Comparison of ENCODE assay signal across 8 mouse cellular contexts in genomic region chr1:90225603-90226254, GRCm38 (mm10). TPM values are rescaled to one million over a fixed set of nuclear protein-coding genes. Genes with fewer than 3 reads are reported as not detected.
DNase-seq lines count a peak whose midpoint lies in the region; ATAC-seq lines count a peak whose summit lies in the region.
"Had no signal": no experiment of that assay in that cellular context is flagged by ENCODE, and none has a peak within 500 bp of the region (broad histone marks: within the 10 kb centered on the region; RNA-seq: fewer than 3 reads in every experiment).

No protein-coding gene starts in this region.

- WGBS in forebrain, embryonic 13.5 days, result 69% methylated on average over 9 of the region's 9 CpGs

- intact Hi-C loops in gastrocnemius, postnatal 14 days (cut with DNase I; ENCODE audit: low total_unique reads), result no loop called here

- no peak overlapping the region for H3K9ac ChIP-seq in forebrain, embryonic 13.5 days
- H3K9ac ChIP-seq: embryonic facial prominence, embryonic 12.5 days had no signal

- no peak overlapping the region for H3K27ac ChIP-seq in forebrain, embryonic 13.5 days
- H3K27ac ChIP-seq: embryonic facial prominence, embryonic 12.5 days had no signal

- no peaks in the 10 kb centered on the region for H3K36me3 ChIP-seq in forebrain, embryonic 13.5 days (ENCODE audit: poor library complexity, severe bottlenecking)
- H3K36me3 ChIP-seq: embryonic facial prominence, embryonic 12.5 days had no signal

- no peaks in the 10 kb centered on the region for H3K27me3 ChIP-seq in forebrain, embryonic 13.5 days

- no peak overlapping the region for H3K4me3 ChIP-seq in forebrain, embryonic 13.5 days
- H3K4me3 ChIP-seq: embryonic facial prominence, embryonic 12.5 days had no signal

- peaks cover 56% of the 10 kb centered on the region for H3K4me1 ChIP-seq in forebrain, embryonic 13.5 days

- no peak for ATAC-seq in forebrain, embryonic 13.5 days

- no peaks in the 10 kb centered on the region for H3K9me3 ChIP-seq in forebrain, embryonic 13.5 days (replicated peaks)
- H3K9me3 ChIP-seq: embryonic facial prominence, embryonic 12.5 days had no signal

- peak; percentile 72 for DNase-seq in adrenal gland, postnatal 14 days
- DNase-seq in gastrocnemius, postnatal 14 days, result peak; percentile 57
- DNase-seq in kidney, adult 18-20 months, result peak; percentile 27
- DNase-seq in lung, postnatal 25 days (ENCODE audit: low spot score), result peak; percentile 52
- no peak for DNase-seq in B cell, adult 2 months
- DNase-seq in right cerebral cortex, postnatal 4 days, result no peak

- H3K4me2 ChIP-seq in forebrain, embryonic 13.5 days, result no peak overlapping the region
- H3K4me2 ChIP-seq: embryonic facial prominence, embryonic 12.5 days had no signal

RNA-seq across cellular contexts. Expression of gene Ackr3, which starts 21.9 kb away (rescaled TPM):
- total RNA-seq in adrenal gland, postnatal 14 days (2021), result 66.0 and 91.4 TPM in 2 replicates
- total RNA-seq in gastrocnemius, postnatal 14 days (2021), result 10 to 100 TPM; 14.1 to 16.2 TPM
- polyA plus RNA-seq in forebrain, embryonic 13.5 days (2015; fragmentation: Nextera tagmentation; extraction: Ambion mirVana), result 28.5 and 29.1 TPM in 2 replicates

Comparison
In these comparisons a context has a peak if more than half of its experiments do, and no peak if none do; other contexts are left out.
1. DNase-seq: peak in adrenal gland, postnatal 14 days (single experiment), gastrocnemius, postnatal 14 days (single experiment), kidney, adult 18-20 months (single experiment) and lung, postnatal 25 days (single experiment); none in B cell, adult 2 months (0 of 2) and right cerebral cortex, postnatal 4 days (single experiment).